Mouse (Mus musculus) myocyte (in vitro differentiated cells): Measurements from ENCODE around the gene Sox5. TPM values are rescaled to one million over a fixed set of nuclear protein-coding genes. Genes with fewer than 3 reads are reported as not detected.

Source experiments
- H3K27me3 ChIP-seq: one replicate; pipeline ENCODE4 v1.6.1; 2011; ENCODE audit not compliant: control insufficient read depth, insufficient read depth, insufficient read length
- H3K36me3 ChIP-seq: one replicate; pipeline ENCODE4 v1.6.1; 2011; ENCODE audit not compliant: control insufficient read depth, insufficient read depth
- H3K4me2 ChIP-seq: one replicate; pipeline ENCODE4 v1.6.1; 2011; ENCODE audit warnings: low read depth, control low read depth
- H3K4me3 ChIP-seq: one replicate; pipeline ENCODE4 v1.5.1; 2011; ENCODE audit warnings: mild to moderate bottlenecking, control low read depth, moderate library complexity
- H3K79me2 ChIP-seq: one replicate; pipeline ENCODE4 v1.6.1; 2011; ENCODE audit not compliant: control insufficient read depth, insufficient read depth
- H3ac ChIP-seq: one replicate; pipeline ENCODE4 v1.6.1; 2011; ENCODE audit not compliant: control insufficient read depth, insufficient read length
- CEBPB ChIP-seq: IDR thresholded peaks from 2 replicates; pipeline ENCODE4 v1.6.1; 2011; ENCODE audit warnings: mild to moderate bottlenecking, moderate library complexity; ENCODE audit not compliant: poor library complexity, insufficient read depth, severe bottlenecking
- E2F4 ChIP-seq: IDR thresholded peaks from one replicate; pipeline ENCODE4 v1.6.1; 2011; ENCODE audit warnings: mild to moderate bottlenecking, control low read depth, moderate library complexity; ENCODE audit not compliant: insufficient read depth
- MAX ChIP-seq: IDR thresholded peaks from one replicate; pipeline ENCODE4 v1.6.1; 2011; ENCODE audit warnings: low read depth, mild to moderate bottlenecking, control low read depth
- MYOD1 ChIP-seq, 3 experiments: IDR thresholded peaks; one replicate each; pipeline ENCODE4 v1.6.1; 2011; ENCODE audit warnings: control low read depth in 2 of 3, low read depth in 2 of 3, mild to moderate bottlenecking in 2 of 3, moderate library complexity in 1 of 3; ENCODE audit not compliant: insufficient read length in 2 of 3, control insufficient read depth in 1 of 3
- MYOG ChIP-seq, 3 experiments: IDR thresholded peaks; one replicate each; pipeline ENCODE4 v1.6.1; 2011; ENCODE audit warnings: control low read depth in 2 of 3, low read depth in 2 of 3, mild to moderate bottlenecking in 2 of 3; ENCODE audit not compliant: insufficient read length in 2 of 3, control insufficient read depth in 1 of 3, insufficient read depth in 1 of 3
- POLR2A ChIP-seq: IDR thresholded peaks from one replicate; pipeline ENCODE4 v1.6.1; 2011; ENCODE audit warnings: low read depth, mild to moderate bottlenecking, control low read depth, moderate library complexity; ENCODE audit not compliant: insufficient read length
- POLR2AphosphoS2 ChIP-seq: IDR thresholded peaks from one replicate; pipeline ENCODE4 v1.6.1; 2011; ENCODE audit warnings: low read depth, control low read depth; ENCODE audit not compliant: insufficient read length
- REST ChIP-seq: IDR thresholded peaks from one replicate; pipeline ENCODE4 v1.6.1; 2011; ENCODE audit warnings: mild to moderate bottlenecking, control low read depth, moderate library complexity; ENCODE audit not compliant: insufficient read depth, insufficient read length
- SRF ChIP-seq: IDR thresholded peaks from one replicate; pipeline ENCODE4 v1.6.1; 2011; ENCODE audit warnings: low read depth; ENCODE audit not compliant: control insufficient read depth, insufficient read length
- TCF12 ChIP-seq: IDR thresholded peaks from one replicate; pipeline ENCODE4 v1.6.1; 2011; ENCODE audit warnings: mild to moderate bottlenecking, control low read depth; ENCODE audit not compliant: poor library complexity, insufficient read depth, severe bottlenecking
- TCF3 ChIP-seq: IDR thresholded peaks from one replicate; pipeline ENCODE4 v1.6.1; 2011; ENCODE audit warnings: low read depth, control low read depth; ENCODE audit not compliant: insufficient read length
- USF1 ChIP-seq: IDR thresholded peaks from one replicate; pipeline ENCODE4 v1.6.1; 2011; ENCODE audit warnings: low read depth, mild to moderate bottlenecking, control low read depth, moderate library complexity
- polyA plus RNA-seq: library from polyadenylated mRNA; unstranded; fragments of >200 nt; fragmentation: generic; extraction: Trizol; gene quantifications from one replicate; pipeline ENCODE4 v1.2.1, GENCODE M21; 2012; ENCODE audit warnings: missing spikeins

Sox5 gene
- polyA plus RNA-seq, 1 experiment = 0.50 TPM

GRCm38 (mm10) chr6:144100852-144101251 lies 680.9 kb downstream of the Sox5 start:
- Histone ChIP-seq H3ac (no peak overlapping the region), H3K4me3 (no peak overlapping the region), H3K79me2 (no peaks in the 10 kb centered on the region), H3K36me3 (no peaks in the 10 kb centered on the region), H3K27me3 (no peaks in the 10 kb centered on the region), H3K4me2 (no peak overlapping the region)
- TF ChIP-seq POLR2AphosphoS2 (no peak), MYOD1 (IDR thresholded peaks at IDR 0.05; ENCODE audit: control insufficient read depth in 1 of 3, insufficient read length in 2 of 3, low read depth in 2 of 3) (no peak), USF1 (no peak), CEBPB (no peak), POLR2A (no peak)

GRCm38 (mm10) chr6:144098119-144098518 lies 683.7 kb downstream of the Sox5 start:
- no peaks in the 10 kb centered on the region for H3K79me2 ChIP-seq
- no peak overlapping the region for H3K4me2 ChIP-seq
- H3K27me3 ChIP-seq = no peaks in the 10 kb centered on the region
- TF ChIP-seq POLR2A = no peak
- TF ChIP-seq POLR2AphosphoS2 = no peak
- no peak overlapping the region for H3K4me3 ChIP-seq
- H3K36me3 ChIP-seq = no peaks in the 10 kb centered on the region
- no peak overlapping the region for H3ac ChIP-seq

- Histone ChIP-seq H3K4me2 (no peak overlapping the region), H3K79me2 (no peaks in the 10 kb centered on the region), H3K27me3 (no peaks in the 10 kb centered on the region), H3ac (no peak overlapping the region), H3K4me3 (no peak overlapping the region), H3K36me3 (no peaks in the 10 kb centered on the region)
- TF ChIP-seq MYOG (IDR thresholded peaks at IDR 0.05; ENCODE audit: control insufficient read depth in 1 of 3, insufficient read depth in 1 of 3, insufficient read length in 2 of 3, low read depth in 2 of 3) = no peak
- TF ChIP-seq CEBPB = no peak
- no peak for TF ChIP-seq REST
- TF ChIP-seq POLR2AphosphoS2 = no peak
- TF ChIP-seq SRF = no peak
- TF ChIP-seq TCF3 = no peak
Observed at GRCm38 (mm10) chr6:144088256-144088655, 693.5 kb downstream of the Sox5 start.

- H3K79me2 ChIP-seq = no peaks in the 10 kb centered on the region
- TF ChIP-seq REST (no peak), USF1 (no peak), POLR2A (no peak), E2F4 (no peak), TCF3 (no peak), CEBPB (no peak), SRF (no peak), MYOD1 (IDR thresholded peaks at IDR 0.05; ENCODE audit: control insufficient read depth in 1 of 3, insufficient read length in 2 of 3, low read depth in 2 of 3) (no peak), MAX (no peak), POLR2AphosphoS2 (no peak), MYOG (IDR thresholded peaks at IDR 0.05; ENCODE audit: control insufficient read depth in 1 of 3, insufficient read depth in 1 of 3, insufficient read length in 2 of 3, low read depth in 2 of 3) (no peak), TCF12 (no peak)
- H3ac ChIP-seq = no peak overlapping the region
- H3K4me2 ChIP-seq = no peak overlapping the region
- H3K27me3 ChIP-seq = no peaks in the 10 kb centered on the region
- no peak overlapping the region for H3K4me3 ChIP-seq
- no peaks in the 10 kb centered on the region for H3K36me3 ChIP-seq
Observed at GRCm38 (mm10) chr6:144086096-144086810, 695.5 kb downstream of the Sox5 start.

GRCm38 (mm10) chr6:144082297-144082696 lies 699.5 kb downstream of the Sox5 start:
- Histone ChIP-seq H3K79me2 (no peaks in the 10 kb centered on the region), H3ac (no peak overlapping the region), H3K27me3 (no peaks in the 10 kb centered on the region), H3K36me3 (no peaks in the 10 kb centered on the region), H3K4me2 (no peak overlapping the region), H3K4me3 (no peak overlapping the region)
- TF ChIP-seq MYOD1 (IDR thresholded peaks at IDR 0.05; ENCODE audit: control insufficient read depth in 1 of 3, insufficient read length in 2 of 3, low read depth in 2 of 3) (no peak), MYOG (IDR thresholded peaks at IDR 0.05; ENCODE audit: control insufficient read depth in 1 of 3, insufficient read depth in 1 of 3, insufficient read length in 2 of 3, low read depth in 2 of 3) (no peak), TCF12 (no peak), E2F4 (no peak), CEBPB (no peak), POLR2AphosphoS2 (no peak), USF1 (no peak), REST (no peak), TCF3 (no peak), SRF (no peak), MAX (no peak), POLR2A (no peak)
